Mouse (Mus musculus): Measurements from ENCODE around the gene Phldb2. TPM values are rescaled to one million over a fixed set of nuclear protein-coding genes. Genes with fewer than 3 reads are reported as not detected.

The Phldb2 gene
- total and polyA plus RNA-seq, 3 experiments: 0.04 TPM; not detected in 2

GRCm38 (mm10) chr16:45889636-45890035 lies 63.8 kb downstream of the Phldb2 start:
- H3K9ac ChIP-seq (ENCODE audit: insufficient read depth, low read depth): no peak overlapping the region
- no peak overlapping the region for H3K4me3 ChIP-seq (replicated peaks in 1 of 3; ENCODE audit: low read depth in 2 of 3, low read length in 2 of 3, poor library complexity in 1 of 3)
- TF ChIP-seq NRF1 (IDR thresholded peaks at IDR 0.05; ENCODE audit: low read depth, low read length) (no peak), JUND (conservative IDR thresholded peaks at IDR 0.05; ENCODE audit: low read depth, low read length) (no peak), RAD21 (IDR thresholded peaks at IDR 0.05; ENCODE audit: low read depth, low read length) (no peak), E2F4 (IDR thresholded peaks at IDR 0.05; ENCODE audit: insufficient replicate concordance, low read depth, low read length) (no peak), MAFK (IDR thresholded peaks at IDR 0.05; ENCODE audit: insufficient replicate concordance, low read length) (no peak), CTCF (conservative IDR thresholded peaks at IDR 0.05 in 1 of 2, IDR thresholded peaks at IDR 0.05 in 1 of 2; ENCODE audit: low read depth in 2 of 2, low read length in 2 of 2) (no peak), POLR2AphosphoS2 (IDR thresholded peaks at IDR 0.05; ENCODE audit: low read depth, low read length) (no peak), KAT2A (IDR thresholded peaks at IDR 0.05; ENCODE audit: insufficient replicate concordance, low read length) (no peak), SIN3A (IDR thresholded peaks at IDR 0.05; ENCODE audit: low read length) (no peak), ZNF384 (IDR thresholded peaks at IDR 0.05; ENCODE audit: low read depth, low read length) (no peak), MAX (IDR thresholded peaks at IDR 0.05; ENCODE audit: low read length) (no peak), ZC3H11A (IDR thresholded peaks at IDR 0.05; ENCODE audit: low read depth, low read length) (no peak), JUN (IDR thresholded peaks at IDR 0.05; ENCODE audit: insufficient read depth, low read depth, low read length) (no peak), TBP (conservative IDR thresholded peaks at IDR 0.05; ENCODE audit: low read depth, low read length) (no peak), USF1 (IDR thresholded peaks at IDR 0.05; ENCODE audit: low read depth, low read length) (no peak), SMC3 (IDR thresholded peaks at IDR 0.05; ENCODE audit: low read depth, low read length) (no peak), PAX5 (IDR thresholded peaks at IDR 0.05; ENCODE audit: low read length) (no peak), ETS1 (conservative IDR thresholded peaks at IDR 0.05; ENCODE audit: low read depth, low read length) (no peak), MAZ (IDR thresholded peaks at IDR 0.05; ENCODE audit: low read depth, low read length) (no peak), MEF2A (IDR thresholded peaks at IDR 0.05; ENCODE audit: borderline replicate concordance, low read depth, low read length) (no peak)
- no peaks in the 10 kb centered on the region for H3K79me2 ChIP-seq (replicated peaks; ENCODE audit: control insufficient read depth, extremely low read depth, insufficient read depth, poor library complexity, severe bottlenecking)
- H3K9me3 ChIP-seq (replicated peaks; ENCODE audit: low read length): no peaks in the 10 kb centered on the region
- in situ Hi-C loops (cut with MboI; ENCODE audit: low pct_ligation_motif_present, low pct_unique_long_range_greater_than_20kb, low sequenced_read_pairs) (no loop called here), dilution Hi-C loops (cut with MboI; ENCODE audit: extremely low pct_ligation_motif_present, extremely low pct_unique_long_range_greater_than_20kb, low sequenced_read_pairs) (no loop called here)
- H3K36me3 ChIP-seq (replicated peaks in 1 of 2; ENCODE audit: control insufficient read depth in 1 of 2, insufficient read depth in 1 of 2, low read length in 1 of 2): no peaks in the 10 kb centered on the region
- H3K4me1 ChIP-seq (ENCODE audit: control insufficient read depth in 1 of 2, insufficient read depth in 2 of 2): peaks cover 0 to 28% of the 10 kb centered on the region in 2 experiments; a peak in 3 of 4 replicates
- H3K27me3 ChIP-seq (replicated peaks): no peaks in the 10 kb centered on the region
- H3K4me2 ChIP-seq (ENCODE audit: insufficient read depth, low read depth, poor library complexity, severe bottlenecking): no peak overlapping the region
- no peak overlapping the region for H3K27ac ChIP-seq (ENCODE audit: insufficient read depth, low read depth)
- no peak for DNase-seq (ENCODE audit: extremely low read depth)

GRCm38 (mm10) chr16:45886599-45886998 lies 66.8 kb downstream of the Phldb2 start:
- dilution Hi-C loops (cut with MboI; ENCODE audit: extremely low pct_ligation_motif_present, extremely low pct_unique_long_range_greater_than_20kb, low sequenced_read_pairs): no loop called here
- H3K4me2 ChIP-seq (ENCODE audit: insufficient read depth, low read depth, poor library complexity, severe bottlenecking): no peak overlapping the region
- TF ChIP-seq UBTF (IDR thresholded peaks at IDR 0.05; ENCODE audit: low read depth, low read length): no peak
- TF ChIP-seq SMC3 (IDR thresholded peaks at IDR 0.05; ENCODE audit: low read depth, low read length): no peak
- TF ChIP-seq ZNF384 (IDR thresholded peaks at IDR 0.05; ENCODE audit: low read depth, low read length): no peak
- no peak for TF ChIP-seq JUND (conservative IDR thresholded peaks at IDR 0.05; ENCODE audit: low read depth, low read length)
- TF ChIP-seq CHD1 (IDR thresholded peaks at IDR 0.05; ENCODE audit: low read depth, low read length): no peak
- no peak for TF ChIP-seq MYC (IDR thresholded peaks at IDR 0.05; ENCODE audit: low read depth, low read length)
- no peak for TF ChIP-seq MAFK (IDR thresholded peaks at IDR 0.05; ENCODE audit: insufficient replicate concordance, low read length)
- no peak for TF ChIP-seq ZKSCAN1 (IDR thresholded peaks at IDR 0.05; ENCODE audit: borderline replicate concordance, low read depth, low read length)
- TF ChIP-seq HCFC1 (IDR thresholded peaks at IDR 0.05; ENCODE audit: low read depth, low read length): no peak
- TF ChIP-seq TCF12 (IDR thresholded peaks at IDR 0.05; ENCODE audit: low read depth, low read length): no peak
- TF ChIP-seq MAZ (IDR thresholded peaks at IDR 0.05; ENCODE audit: low read depth, low read length): no peak
- no peak for TF ChIP-seq EP300 (IDR thresholded peaks at IDR 0.05; ENCODE audit: low read length)
- no peak for TF ChIP-seq CTCF (conservative IDR thresholded peaks at IDR 0.05 in 1 of 2, IDR thresholded peaks at IDR 0.05 in 1 of 2; ENCODE audit: low read depth in 2 of 2, low read length in 2 of 2)

More at GRCm38 (mm10) chr16:45886599-45886998, 66.8 kb downstream of the Phldb2 start:
- no peak overlapping the region for H3K4me3 ChIP-seq (replicated peaks in 1 of 3; ENCODE audit: low read depth in 2 of 3, low read length in 2 of 3, poor library complexity in 1 of 3)
- in situ Hi-C loops (cut with MboI; ENCODE audit: low pct_ligation_motif_present, low pct_unique_long_range_greater_than_20kb, low sequenced_read_pairs): no loop called here
- no peaks in the 10 kb centered on the region for H3K27me3 ChIP-seq (replicated peaks)
- H3K9ac ChIP-seq (ENCODE audit: insufficient read depth, low read depth): no peak overlapping the region
- no peak for DNase-seq (ENCODE audit: extremely low read depth)
- peaks cover 0 to 28% of the 10 kb centered on the region in 2 experiments; a peak in 3 of 4 replicates for H3K4me1 ChIP-seq (ENCODE audit: control insufficient read depth in 1 of 2, insufficient read depth in 2 of 2)
- no peaks in the 10 kb centered on the region for H3K9me3 ChIP-seq (replicated peaks; ENCODE audit: low read length)
- H3K79me2 ChIP-seq (replicated peaks; ENCODE audit: control insufficient read depth, extremely low read depth, insufficient read depth, poor library complexity, severe bottlenecking): no peaks in the 10 kb centered on the region
- no peaks in the 10 kb centered on the region for H3K36me3 ChIP-seq (replicated peaks in 1 of 2; ENCODE audit: control insufficient read depth in 1 of 2, insufficient read depth in 1 of 2, low read length in 1 of 2)
- no peak overlapping the region for H3K27ac ChIP-seq (ENCODE audit: insufficient read depth, low read depth)
